Mouse (Mus musculus): ENCODE results near the gene Lst1.

GRCm38 (mm10) chr17:35163326-35164081 is 24.7 kb downstream of the Lst1 start:
- TF ChIP-seq POLR2A (IDR thresholded peaks at IDR 0.05; ENCODE audit: borderline replicate concordance, extremely low read depth, insufficient read depth, insufficient read length, poor library complexity, severe bottlenecking) (no peak), CTCF (IDR thresholded peaks at IDR 0.05; ENCODE audit: borderline replicate concordance, extremely low read depth, insufficient read depth, insufficient read length) (no peak)
